Mouse (Mus musculus) small intestine, adult 2 months (tissue): ENCODE results near the gene St6galnac6. TPM values are rescaled to one million over a fixed set of nuclear protein-coding genes. Genes with fewer than 3 reads are reported as not detected.

ENCODE experiments used
- H3K27ac ChIP-seq: fragments of 200-500 bp; 2 replicates; pipeline ENCODE4 v1.5.1; 2012; ENCODE audit warnings: low read depth, low read length, control low read depth, inconsistent platforms; ENCODE audit not compliant: insufficient read depth
- H3K27me3 ChIP-seq: fragments of 200-500 bp; 2 replicates; pipeline ENCODE4 v1.6.1; 2012; ENCODE audit warnings: mild to moderate bottlenecking, moderate library complexity, low read length, inconsistent platforms; ENCODE audit not compliant: control insufficient read depth, insufficient read depth
- H3K36me3 ChIP-seq: fragments of 200-500 bp; 2 replicates; pipeline ENCODE4 v1.6.1; 2012; ENCODE audit warnings: mild to moderate bottlenecking, low read length, control low read depth, inconsistent platforms; ENCODE audit not compliant: control insufficient read depth, insufficient read depth
- H3K4me1 ChIP-seq: fragments of 200-500 bp; 2 replicates; pipeline ENCODE4 v1.6.1; 2012; ENCODE audit warnings: low read length, inconsistent platforms, mixed read lengths; ENCODE audit not compliant: control insufficient read depth, insufficient read depth, insufficient read length
- H3K4me3 ChIP-seq: fragments of 200-500 bp; 2 replicates; pipeline ENCODE4 v1.5.1; 2012; ENCODE audit warnings: low read depth, mild to moderate bottlenecking, control low read depth, inconsistent platforms, low read length, moderate library complexity
- CTCF ChIP-seq: fragments of 200-500 bp; IDR thresholded peaks from 2 replicates; pipeline ENCODE4 v1.5.1; 2012; ENCODE audit warnings: low read depth, mild to moderate bottlenecking, control low read depth, inconsistent platforms, low read length, moderate library complexity, mixed read lengths; ENCODE audit not compliant: insufficient replicate concordance, insufficient read length; ENCODE audit errors: extremely low read depth
- POLR2A ChIP-seq: fragments of 200-500 bp; IDR thresholded peaks from 2 replicates; pipeline ENCODE4 v1.6.1; 2012; ENCODE audit warnings: low read depth, mild to moderate bottlenecking, control low read depth, inconsistent platforms, low read length, moderate library complexity
- WGBS: fragments of 180-500 bp; shearing (Covaris S2); methylation state at CpG from one replicate; pipeline ENCODE4 v1.1.7; 2018; 5-methylcytosine and 5-hydroxymethylcytosine counted together
- polyA plus RNA-seq: library from polyadenylated mRNA; depleted of rRNA; stranded (reverse); fragments of >200 nt; gene quantifications from 2 replicates; pipeline ENCODE4 v1.2.3, GENCODE M21; 2012

St6galnac6 gene
- polyA plus RNA-seq, 1 experiment: 18.2 TPM

DNA sequence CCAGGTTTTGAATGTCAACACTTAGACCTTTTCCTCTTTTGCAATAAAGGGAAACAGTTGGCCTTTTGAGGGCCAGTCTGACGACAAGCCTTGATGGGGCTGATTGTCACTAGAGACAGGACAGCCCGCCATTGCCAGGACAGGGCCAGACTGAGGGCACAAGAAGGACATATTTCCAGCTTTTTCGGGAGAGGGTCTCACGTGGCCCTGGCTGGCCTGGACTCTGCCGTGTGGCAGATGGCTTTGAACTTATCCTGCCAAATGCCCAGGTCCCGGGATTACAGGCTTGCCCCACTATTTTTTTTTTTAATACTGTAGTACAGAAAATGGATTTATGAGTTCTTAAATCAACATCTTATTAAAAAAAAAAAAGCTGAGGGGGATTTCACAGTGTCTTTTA is 8.3 kb upstream of the St6galnac6 start:
- Histone ChIP-seq H3K4me3 (no peak overlapping the region), H3K27me3 (no peaks in the 10 kb centered on the region), H3K4me1 (peaks cover 7% of the 10 kb centered on the region), H3K36me3 (no peaks in the 10 kb centered on the region), H3K27ac (no peak overlapping the region)
- no peak for TF ChIP-seq CTCF
- TF ChIP-seq POLR2A: no peak
- WGBS: 74% methylated on average over 6 of the region's 6 CpGs

DNA sequence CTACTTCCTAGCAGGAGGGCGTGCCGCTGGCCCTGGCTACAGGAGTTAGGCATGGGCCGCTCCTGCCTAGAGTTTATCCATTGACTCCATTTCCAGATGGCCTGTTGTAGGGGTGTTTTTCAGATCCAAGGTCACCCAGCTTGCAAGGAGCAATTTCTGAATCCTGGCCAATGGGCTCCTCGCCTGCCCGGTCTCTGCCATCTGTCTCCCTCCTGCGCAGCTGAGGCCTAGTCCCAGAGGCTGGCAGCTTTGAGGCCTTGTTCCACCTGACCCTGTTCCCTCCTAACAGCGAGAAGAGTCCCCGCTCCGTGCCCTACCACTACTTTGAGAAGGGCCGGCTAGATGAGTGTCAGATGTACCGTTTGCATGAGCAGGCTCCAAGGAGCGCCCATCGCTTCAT is 2.8 kb upstream of the St6galnac6 start:
- whole genome bisulfite sequencing: 87% methylated on average over 13 of the region's 13 CpGs
- no peak for TF ChIP-seq CTCF
- TF ChIP-seq POLR2A: no peak
- Histone ChIP-seq H3K27me3 (no peaks in the 10 kb centered on the region), H3K4me3 (no peak overlapping the region), H3K4me1 (peaks cover 7% of the 10 kb centered on the region), H3K36me3 (no peaks in the 10 kb centered on the region; the same call in 1 of the 2 replicates), H3K27ac (no peak overlapping the region)

- no peak for TF ChIP-seq CTCF
- Histone ChIP-seq H3K27ac (no peak overlapping the region), H3K4me3 (no peak overlapping the region), H3K36me3 (no peaks in the 10 kb centered on the region; the same call in 1 of the 2 replicates), H3K27me3 (no peaks in the 10 kb centered on the region), H3K4me1 (peaks cover 7% of the 10 kb centered on the region)
- WGBS: 59% methylated on average over 5 of the region's 5 CpGs
Measured at GRCm38 (mm10) chr2:32597248-32597647, 2.3 kb upstream of the St6galnac6 start.

GRCm38 (mm10) chr2:32597699-32598098 is 1.8 kb upstream of the St6galnac6 start:
- TF ChIP-seq POLR2A: no peak
- TF ChIP-seq CTCF: no peak
- H3K4me1 ChIP-seq: peaks cover 7% of the 10 kb centered on the region
- H3K27ac ChIP-seq: no peak overlapping the region
- 79% methylated on average over 5 of the region's 5 CpGs for WGBS
- H3K4me3 ChIP-seq: no peak overlapping the region
- H3K36me3 ChIP-seq: no peaks in the 10 kb centered on the region; the same call in 1 of the 2 replicates
- H3K27me3 ChIP-seq: no peaks in the 10 kb centered on the region

- WGBS: 86% methylated on average over 8 of the region's 8 CpGs
- no peak overlapping the region for H3K4me3 ChIP-seq
- H3K27me3 ChIP-seq: no peaks in the 10 kb centered on the region
- H3K4me1 ChIP-seq: peaks cover 7% of the 10 kb centered on the region
- H3K36me3 ChIP-seq: no peaks in the 10 kb centered on the region; the same call in 1 of the 2 replicates
- TF ChIP-seq CTCF (no peak), POLR2A (no peak)
- no peak overlapping the region for H3K27ac ChIP-seq
Measured at GRCm38 (mm10) chr2:32598506-32598905, 1.0 kb upstream of the St6galnac6 start.

GRCm38 (mm10) chr2:32601417-32602065 is 2.0 kb downstream of the St6galnac6 start:
- no peaks in the 10 kb centered on the region; the same call in 1 of the 2 replicates for H3K36me3 ChIP-seq
- 32% methylated on average over 8 of the region's 8 CpGs for WGBS
- peak; percentile 67; the same call in 1 of the 2 replicates for TF ChIP-seq CTCF
- no peak for TF ChIP-seq POLR2A
- H3K27me3 ChIP-seq: 0 out of 2 replicates have a peak, but pooled peaks cover 2% of the 10 kb centered on the region
- peaks cover 7% of the 10 kb centered on the region for H3K4me1 ChIP-seq
- H3K27ac ChIP-seq: no peak overlapping the region
- no peak overlapping the region for H3K4me3 ChIP-seq

DNA sequence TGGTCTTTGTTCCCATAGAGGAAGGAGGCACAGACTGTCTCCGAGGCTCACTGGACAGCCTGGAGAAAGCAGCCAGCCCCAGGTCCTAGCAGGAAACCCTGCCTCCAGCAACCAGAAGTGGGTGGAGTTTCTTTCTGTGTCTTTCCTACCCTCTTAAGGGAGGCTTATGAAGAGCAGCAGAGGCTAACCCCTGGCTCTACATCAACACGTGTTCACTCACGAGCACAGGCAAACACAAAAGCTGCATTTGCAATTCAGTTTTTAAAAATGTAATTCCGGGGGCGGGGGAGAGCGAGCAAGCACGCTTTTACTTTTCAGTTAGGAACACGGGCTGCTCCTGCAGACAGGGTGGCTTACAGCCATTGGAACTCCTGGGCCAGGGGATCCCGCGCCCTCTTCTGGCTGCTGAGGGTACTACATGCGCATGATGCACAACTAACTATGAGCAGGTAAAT is 3.1 kb downstream of the St6galnac6 start:
- H3K36me3 ChIP-seq: no peaks in the 10 kb centered on the region; the same call in 1 of the 2 replicates
- WGBS: 1% methylated on average over 11 of the region's 11 CpGs
- H3K27me3 ChIP-seq: peaks cover 11% of the 10 kb centered on the region
- TF ChIP-seq CTCF: peak; percentile 93
- TF ChIP-seq POLR2A: 0 out of 2 replicates have a peak, but pooled peaks have one; percentile 17
- no peak overlapping the region for H3K27ac ChIP-seq
- H3K4me1 ChIP-seq: peaks cover 8% of the 10 kb centered on the region
- H3K4me3 ChIP-seq: peak overlapping the region; percentile 23
